Mouse (Mus musculus) E14TG2a.4 (cell line): ENCODE measurements around the gene Snrpa1.

Experiments
- CTCF ChIP-seq: conservative IDR thresholded peaks from 2 replicates; pipeline ENCODE4 v1.5.1; 2014; ENCODE audit warnings: low read length
- NANOG ChIP-seq: IDR thresholded peaks from 2 replicates; pipeline ENCODE4 v1.6.1; 2014; ENCODE audit warnings: borderline replicate concordance, low read length, mixed read lengths

DNA sequence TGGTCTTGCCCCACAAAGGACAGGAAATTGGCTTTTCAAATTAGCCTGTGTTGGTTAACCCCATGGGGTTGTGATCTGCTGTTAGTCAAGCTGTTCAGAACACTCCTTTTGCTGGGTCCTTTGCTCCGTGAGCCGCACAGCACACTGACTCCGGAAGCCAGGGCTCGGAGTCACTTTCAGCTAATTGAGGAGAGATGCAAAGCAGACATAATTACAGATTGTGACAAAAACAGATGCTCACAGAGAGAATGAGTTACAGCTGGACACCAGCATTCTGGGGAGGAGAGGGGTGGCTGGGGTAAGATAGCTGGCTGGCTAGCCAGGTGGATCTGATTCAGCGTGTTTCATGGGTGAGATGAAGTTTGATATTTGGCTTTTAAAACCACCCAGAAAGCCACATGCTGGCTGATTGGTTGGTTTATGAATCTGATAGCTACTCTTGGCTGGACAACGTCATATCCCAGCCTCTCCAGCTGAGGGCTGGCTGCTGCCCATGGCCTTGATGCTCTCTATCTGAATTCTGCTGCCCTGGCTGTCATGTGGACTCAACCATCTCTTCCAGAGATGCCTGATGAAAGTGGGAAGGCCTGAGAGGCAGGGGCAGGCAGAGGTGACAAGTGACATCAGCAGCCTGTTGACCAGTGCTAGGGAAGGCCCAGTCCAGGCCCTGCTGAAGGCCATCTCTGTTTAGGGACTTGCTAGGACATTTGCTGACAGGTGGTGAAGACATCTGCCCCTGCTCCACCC lies 29.9 kb upstream of the Snrpa1 start:
- TF ChIP-seq CTCF (no peak), NANOG (peak; percentile 10; the same call in 1 of the 2 replicates)
